Mouse (Mus musculus) limb, embryonic 14.5 days (tissue): Measurements from ENCODE around the gene Npas3. TPM values are rescaled to one million over a fixed set of nuclear protein-coding genes. Genes with fewer than 3 reads are reported as not detected.

Experiments used
- ATAC-seq: fragments of 200-750 bp; cut with Nextera tagmentation; 2 replicates; pipeline ENCODE4 v1.8.0; 2017; ENCODE audit warnings: low read depth, moderate number of reproducible peaks, moderate TSS enrichment; ENCODE audit not compliant: low FRiP score
- DNase-seq: peaks from one replicate; pipeline ENCODE4 v3.0.0-alpha.2; 2015; ENCODE audit warnings: low spot score
- H3K27ac ChIP-seq: fragments of 300-500 bp; sonication (generic); replicated peaks from 2 replicates; pipeline ENCODE4 v1.5.1; 2014; ENCODE audit warnings: low read depth, mild to moderate bottlenecking, low read length, moderate library complexity, mixed read lengths
- H3K27me3 ChIP-seq: fragments of 300-500 bp; sonication (generic); 2 replicates; pipeline ENCODE4 v1.6.1; 2014; ENCODE audit warnings: low read length, mixed read lengths; ENCODE audit not compliant: control insufficient read depth, insufficient read depth
- H3K36me3 ChIP-seq: fragments of 300-500 bp; sonication (generic); 2 replicates; pipeline ENCODE4 v1.6.1; 2014; ENCODE audit warnings: mild to moderate bottlenecking, low read length, moderate library complexity, mixed read lengths; ENCODE audit not compliant: control insufficient read depth, insufficient read depth
- H3K4me1 ChIP-seq: fragments of 300-500 bp; sonication (generic); 2 replicates; pipeline ENCODE4 v1.6.1; 2014; ENCODE audit warnings: antibody characterized with exemption, low read length, mixed read lengths; ENCODE audit not compliant: control insufficient read depth, insufficient read depth
- H3K4me2 ChIP-seq: fragments of 300-500 bp; sonication (generic); replicated peaks from 2 replicates; pipeline ENCODE4 v1.6.1; 2014; ENCODE audit warnings: low read depth, mild to moderate bottlenecking, low read length, moderate library complexity; ENCODE audit not compliant: severe bottlenecking
- H3K4me3 ChIP-seq: fragments of 300-500 bp; sonication (generic); replicated peaks from 2 replicates; pipeline ENCODE4 v1.5.1; 2014; ENCODE audit warnings: low read length
- H3K9ac ChIP-seq: fragments of 300-500 bp; sonication (generic); 2 replicates; pipeline ENCODE4 v1.6.1; 2014; ENCODE audit warnings: mild to moderate bottlenecking, low read depth, low read length, moderate library complexity; ENCODE audit not compliant: severe bottlenecking
- H3K9me3 ChIP-seq: fragments of 300-500 bp; sonication (generic); 2 replicates; pipeline ENCODE4 v1.6.1; 2016; ENCODE audit warnings: low read length; ENCODE audit not compliant: control insufficient read depth
- POLR2A ChIP-seq: fragments of 200-500 bp; IDR thresholded peaks from 2 replicates; pipeline ENCODE4 v1.8.0; 2012; ENCODE audit warnings: inconsistent platforms, mild to moderate bottlenecking, moderate library complexity, borderline replicate concordance; ENCODE audit not compliant: insufficient read depth, insufficient read length; ENCODE audit errors: extremely low read depth
- WGBS: fragments of 180-500 bp; shearing (Covaris S2); extraction: QIAGEN DNeasy Blood & Tissue Kit; methylation state at CpG from one replicate; pipeline ENCODE4 v1.1.7; 2014; 5-methylcytosine and 5-hydroxymethylcytosine counted together
- polyA plus RNA-seq, 2 experiments: library from polyadenylated mRNA; depleted of rRNA in 1 of 2; stranded (reverse) in 1 of 2; unstranded in 1 of 2; fragments of >200 nt; fragmentation: Nextera tagmentation in 1 of 2; extraction: Ambion mirVana in 1 of 2; gene quantifications; 2 replicates each; pipeline versions ENCODE4 v1.2.1 to v1.2.3; 2012 to 2014

The Npas3 gene
- polyA plus RNA-seq, 2 experiments: 5.3 to 5.9 TPM

DNA sequence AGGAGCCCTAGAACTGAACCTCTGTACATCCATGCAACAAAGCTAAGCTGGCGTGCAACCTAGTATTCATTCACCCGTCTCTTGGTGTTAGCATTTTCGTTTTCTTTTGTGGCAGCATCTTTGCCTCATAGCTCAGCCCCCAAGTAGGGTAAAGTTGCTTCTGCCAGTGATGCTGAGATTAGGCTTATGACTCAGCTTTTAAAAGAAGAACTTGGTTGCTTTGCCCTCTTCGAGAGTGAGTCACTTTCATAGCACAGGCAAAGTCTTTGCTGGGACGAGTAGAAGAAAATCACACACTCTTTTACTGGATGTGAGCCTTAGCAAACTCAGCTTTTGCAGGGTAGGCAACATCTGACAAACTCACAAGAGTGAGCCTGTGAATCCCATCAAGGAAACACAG is 332.7 kb downstream of the Npas3 start:
- WGBS: 88% methylated on average over 5 of the region's 5 CpGs

GRCm38 (mm10) chr12:53587249-53587648 is 338.8 kb downstream of the Npas3 start:
- no peaks in the 10 kb centered on the region for H3K27me3 ChIP-seq
- no peak overlapping the region for H3K27ac ChIP-seq
- peaks cover 15% of the 10 kb centered on the region for H3K4me1 ChIP-seq
- no peak overlapping the region for H3K9ac ChIP-seq
- no peaks in the 10 kb centered on the region for H3K9me3 ChIP-seq
- DNase-seq: no peak
- 80% methylated on average over 5 of the region's 5 CpGs for WGBS
- no peaks in the 10 kb centered on the region for H3K36me3 ChIP-seq
- no peak for ATAC-seq
- H3K4me3 ChIP-seq: no peak overlapping the region
- H3K4me2 ChIP-seq: no peak overlapping the region
- no peak for TF ChIP-seq POLR2A

More for the DNA sequence above, 332.7 kb downstream of the Npas3 start:
- Histone ChIP-seq H3K36me3 (no peaks in the 10 kb centered on the region), H3K27ac (no peak overlapping the region), H3K4me2 (no peak overlapping the region), H3K27me3 (no peaks in the 10 kb centered on the region), H3K4me1 (no peaks in the 10 kb centered on the region), H3K4me3 (no peak overlapping the region), H3K9me3 (no peaks in the 10 kb centered on the region), H3K9ac (no peak overlapping the region)
- no peak for ATAC-seq
- no peak for DNase-seq
- no peak for TF ChIP-seq POLR2A

DNA sequence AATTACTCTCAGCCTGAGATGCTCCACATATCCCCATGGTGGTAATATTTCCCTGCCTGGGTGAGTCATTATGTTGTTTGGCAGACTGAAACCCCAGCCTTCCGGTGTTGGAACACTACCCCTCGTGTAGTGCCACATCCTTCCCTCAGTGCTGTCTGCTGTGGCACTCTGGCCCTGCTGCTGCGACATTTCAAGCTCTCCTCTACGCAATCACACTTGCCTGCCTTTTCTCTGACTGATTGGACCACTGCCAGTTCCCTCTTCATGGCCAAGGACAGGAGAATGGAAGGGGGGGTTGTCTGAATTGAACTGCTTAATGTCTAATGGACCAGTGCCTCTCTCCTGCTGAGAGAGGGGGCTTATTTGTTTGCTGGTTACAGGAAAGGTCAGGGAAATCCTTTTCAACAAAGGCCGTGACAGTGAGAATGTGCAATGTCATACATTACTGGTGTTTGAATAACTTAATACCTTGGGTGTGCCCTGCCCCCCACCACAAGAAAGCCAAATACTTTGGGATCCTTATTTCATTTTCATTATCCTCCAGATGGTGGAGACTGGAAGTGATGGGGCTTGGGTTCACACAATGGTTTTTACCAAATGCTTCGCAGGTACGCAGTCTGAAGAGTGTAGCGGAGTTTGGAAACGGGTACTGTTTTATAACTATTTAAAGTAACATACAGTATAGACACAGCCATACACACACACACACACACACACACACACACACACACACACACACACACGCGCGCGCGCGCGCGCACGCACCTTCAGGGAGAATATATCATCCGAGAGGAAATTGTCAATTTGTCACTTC is 339.4 kb downstream of the Npas3 start:
- H3K4me3 ChIP-seq: no peak overlapping the region
- no peak for ATAC-seq
- no peak for TF ChIP-seq POLR2A
- H3K4me2 ChIP-seq: no peak overlapping the region
- H3K36me3 ChIP-seq: no peaks in the 10 kb centered on the region
- DNase-seq: no peak
- WGBS: 71% methylated on average over 19 of the region's 19 CpGs
- H3K4me1 ChIP-seq: peaks cover 15% of the 10 kb centered on the region
- H3K27me3 ChIP-seq: no peaks in the 10 kb centered on the region
- H3K9me3 ChIP-seq: no peaks in the 10 kb centered on the region
- no peak overlapping the region for H3K27ac ChIP-seq
- no peak overlapping the region for H3K9ac ChIP-seq

GRCm38 (mm10) chr12:53589446-53589961 is 341.0 kb downstream of the Npas3 start:
- WGBS: 32% methylated on average over 6 of the region's 6 CpGs
- ATAC-seq: no peak
- Histone ChIP-seq H3K4me3 (no peak overlapping the region), H3K36me3 (no peaks in the 10 kb centered on the region), H3K4me2 (no peak overlapping the region), H3K27me3 (no peaks in the 10 kb centered on the region), H3K9me3 (no peaks in the 10 kb centered on the region), H3K9ac (no peak overlapping the region), H3K4me1 (peaks cover 15% of the 10 kb centered on the region), H3K27ac (no peak overlapping the region)
- TF ChIP-seq POLR2A: no peak
- DNase-seq: no peak

- ATAC-seq: no peak
- Histone ChIP-seq H3K27me3 (no peaks in the 10 kb centered on the region), H3K4me1 (no peaks in the 10 kb centered on the region), H3K4me2 (no peak overlapping the region), H3K9me3 (no peaks in the 10 kb centered on the region), H3K27ac (no peak overlapping the region), H3K4me3 (no peak overlapping the region), H3K36me3 (no peaks in the 10 kb centered on the region), H3K9ac (no peak overlapping the region)
- DNase-seq: no peak
- no peak for TF ChIP-seq POLR2A
- whole genome bisulfite sequencing: 76% methylated on average over 6 of the region's 6 CpGs
Observed at GRCm38 (mm10) chr12:53605661-53606060, 357.2 kb downstream of the Npas3 start.

DNA sequence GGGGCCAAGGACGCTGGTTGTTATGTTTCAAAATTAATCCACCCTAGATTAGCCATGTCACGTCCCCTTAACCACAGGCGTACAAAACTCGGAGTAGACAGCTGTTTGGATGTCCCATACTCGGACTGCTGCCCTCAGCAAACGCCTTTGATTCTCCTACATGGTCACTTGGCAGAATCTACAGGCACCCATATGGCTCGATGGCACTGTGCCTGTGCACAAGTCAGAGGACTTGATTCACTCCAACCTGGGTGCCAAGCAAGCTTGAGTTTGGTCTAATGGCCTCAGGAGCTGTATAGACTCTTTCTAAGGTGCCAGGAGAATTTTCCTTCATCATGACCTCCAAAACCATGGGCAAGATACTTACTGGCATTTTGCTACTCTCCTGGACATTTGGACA is 363.6 kb downstream of the Npas3 start:
- Histone ChIP-seq H3K27me3 (no peaks in the 10 kb centered on the region), H3K27ac (no peak overlapping the region), H3K9ac (no peak overlapping the region), H3K9me3 (no peaks in the 10 kb centered on the region), H3K4me3 (no peak overlapping the region), H3K36me3 (no peaks in the 10 kb centered on the region), H3K4me2 (no peak overlapping the region), H3K4me1 (no peaks in the 10 kb centered on the region)
- no peak for DNase-seq
- 86% methylated on average over 7 of the region's 7 CpGs for WGBS
- no peak for ATAC-seq
- TF ChIP-seq POLR2A: no peak
